ENCODE assay signal across 23 mouse cellular contexts in the genomic region with DNA sequence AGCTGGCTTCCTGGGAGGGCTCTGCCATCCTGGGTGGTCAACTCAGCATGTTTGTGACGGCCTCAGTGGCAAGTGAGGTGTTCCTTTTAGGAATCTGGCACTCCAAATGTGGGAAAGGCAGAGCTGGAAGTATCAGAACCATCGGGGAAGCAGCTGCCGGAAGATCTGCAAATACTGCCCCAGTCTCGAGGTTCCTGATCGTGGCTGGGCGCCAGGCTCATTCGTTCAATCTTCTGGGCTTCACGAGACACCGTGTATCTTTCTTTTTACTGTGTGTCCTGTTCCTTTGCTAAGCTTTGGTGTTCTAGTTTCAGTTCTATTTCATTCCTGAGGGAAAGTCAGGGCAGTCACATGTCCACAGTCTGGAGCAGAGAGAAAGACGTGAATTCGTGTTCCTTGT. TPM values are rescaled to one million over a fixed set of nuclear protein-coding genes. Genes with fewer than 3 reads are reported as not detected.
A peak's percentile ranks its signal among the peaks of the same experiment; 100 is the strongest.
DNase-seq lines count a peak whose midpoint lies in the region; ATAC-seq and TF ChIP-seq lines count a peak whose summit lies in the region.
"Had no signal": no experiment of that assay in that cellular context is flagged by ENCODE, and none has a peak within 500 bp of the region (broad histone marks: within the 10 kb centered on the region; RNA-seq: fewer than 3 reads in every experiment).

No protein-coding gene starts in this region.

- H3K36me3 ChIP-seq in kidney, embryonic 14.5 days (ENCODE audit: control insufficient read depth, insufficient read depth, low read length) = no peaks in the 10 kb centered on the region
- H3K36me3 ChIP-seq in lung, postnatal 0 days (ENCODE audit: insufficient read depth, low read length) = no peaks in the 10 kb centered on the region
- H3K36me3 ChIP-seq: embryonic facial prominence, embryonic 15.5 days; forebrain, embryonic 10.5 days; heart, embryonic 10.5 days; hindbrain, embryonic 13.5 days had no signal

- TF ChIP-seq EP300 in lung, postnatal 0 days (IDR thresholded peaks at IDR 0.05) = no peak

- no peak for DNase-seq in frontal cortex, adult 2 months (ENCODE audit: extremely low spot score in 1 of 2, low spot score in 1 of 2)
- peak; percentile 30 for DNase-seq in kidney, postnatal 10 days
- DNase-seq in lung, postnatal 10 days = peak; percentile 15
- DNase-seq in lung, postnatal 0 days (ENCODE audit: low spot score) = no peak
- DNase-seq in brain, adult 2 months (ENCODE audit: low read depth, low spot score) = peak; percentile 12
- no peak for DNase-seq in left cerebral cortex, adult 11 months (ENCODE audit: low spot score)
- DNase-seq: adrenal gland, postnatal 14 days; cerebellum, adult 2 months; embryo, embryonic 11 days; heart, adult 18-20 months; heart, postnatal 10 days had no signal

- no peak overlapping the region for H3K4me3 ChIP-seq in kidney, embryonic 14.5 days (ENCODE audit: low read length)
- no peak overlapping the region for H3K4me3 ChIP-seq in lung, postnatal 0 days (ENCODE audit: low read depth, low read length)
- H3K4me3 ChIP-seq: embryonic facial prominence, embryonic 15.5 days; erythroblast, embryonic 14.5 days; forebrain, embryonic 10.5 days; heart, embryonic 10.5 days; hindbrain, embryonic 13.5 days had no signal

- no peak overlapping the region for H3K9ac ChIP-seq in kidney, embryonic 14.5 days (ENCODE audit: low read depth, low read length)
- no peak overlapping the region for H3K9ac ChIP-seq in lung, postnatal 0 days (replicated peaks; ENCODE audit: low read depth)
- H3K9ac ChIP-seq: embryonic facial prominence, embryonic 15.5 days; hindbrain, embryonic 13.5 days had no signal

- ATAC-seq in frontal cortex, adult (ENCODE audit: low TSS enrichment) = peak; percentile 35; the same call in 1 of the 2 replicates
- ATAC-seq in kidney, embryonic 14.5 days (ENCODE audit: low FRiP score, low TSS enrichment) = no peak
- no peak for ATAC-seq in lung, postnatal 0 days
- ATAC-seq: activated CD4-positive, CD25-positive, alpha-beta regulatory T cell, adult 4 months; forebrain, embryonic 14.5 days; hindbrain, postnatal 0 days; Patski had no signal

- peaks cover 5% of the 10 kb centered on the region; the same call in 1 of the 2 replicates for H3K4me1 ChIP-seq in kidney, embryonic 14.5 days (ENCODE audit: control insufficient read depth, insufficient read depth, low read length)
- H3K4me1 ChIP-seq in lung, postnatal 0 days (ENCODE audit: insufficient read depth, low read depth, low read length) = peaks cover 15% of the 10 kb centered on the region

- peaks cover 58% of the 10 kb centered on the region for H3K27me3 ChIP-seq in kidney, embryonic 14.5 days (ENCODE audit: control insufficient read depth, insufficient read depth, low read length)
- H3K27me3 ChIP-seq in lung, postnatal 0 days (replicated peaks; ENCODE audit: insufficient read depth, low read length) = peaks cover 40% of the 10 kb centered on the region
- H3K27me3 ChIP-seq: CH12.LX, Patski had no signal

- no peak overlapping the region for H3K27ac ChIP-seq in kidney, embryonic 14.5 days (ENCODE audit: low read depth, low read length)
- H3K27ac ChIP-seq in lung, postnatal 0 days (ENCODE audit: low read length) = no peak overlapping the region
- H3K27ac ChIP-seq: embryonic facial prominence, embryonic 15.5 days; forebrain, embryonic 10.5 days; heart, embryonic 10.5 days; hindbrain, embryonic 13.5 days; hindbrain, postnatal 0 days had no signal

- no peak for TF ChIP-seq CTCF in lung, postnatal 0 days (IDR thresholded peaks at IDR 0.05)

- H3K9me3 ChIP-seq in kidney, embryonic 14.5 days (ENCODE audit: control insufficient read depth, low read length) = no peaks in the 10 kb centered on the region
- no peaks in the 10 kb centered on the region for H3K9me3 ChIP-seq in lung, postnatal 0 days (ENCODE audit: low read length)
- H3K9me3 ChIP-seq: embryonic facial prominence, embryonic 15.5 days; forebrain, embryonic 10.5 days; heart, embryonic 10.5 days; hindbrain, embryonic 13.5 days had no signal

- 76% methylated on average over 11 of the region's 11 CpGs for WGBS in kidney, embryonic 14.5 days
- 36% methylated on average over 11 of the region's 11 CpGs for WGBS in lung, postnatal 0 days

- no peak overlapping the region for H3K4me2 ChIP-seq in kidney, embryonic 14.5 days (replicated peaks; ENCODE audit: low read depth, low read length)
- H3K4me2 ChIP-seq in lung, postnatal 0 days (replicated peaks; ENCODE audit: low read depth, low read length) = no peak overlapping the region
- H3K4me2 ChIP-seq: embryonic facial prominence, embryonic 15.5 days; hindbrain, embryonic 13.5 days had no signal

RNA-seq across cellular contexts. Expression of a gene that starts 3.4 kb away (rescaled TPM):
- 0.27 and 0.44 TPM in 2 replicates for polyA plus RNA-seq in frontal cortex, adult 2 months (2012; rRNA removed)
- polyA plus RNA-seq in kidney, embryonic 14.5 days (2014; fragmentation: Nextera tagmentation; extraction: Ambion mirVana) = 0.24 and 0.46 TPM in 2 replicates
- polyA plus RNA-seq in lung, postnatal 0 days (2015; fragmentation: Nextera tagmentation; extraction: Ambion mirVana) = 0.47 and 0.69 TPM in 2 replicates
- polyA plus RNA-seq: activated CD4-positive, CD25-positive, alpha-beta regulatory T cell, adult 4 months; erythroblast, embryonic 14.5 days; forebrain, embryonic 14.5 days had no signal

RNA-seq across cellular contexts. Expression of a gene that starts 22.5 kb away (rescaled TPM):
- 103 and 109 TPM in 2 replicates for polyA plus RNA-seq in frontal cortex, adult 2 months (2012; rRNA removed)
- polyA plus RNA-seq in kidney, embryonic 14.5 days (2014; fragmentation: Nextera tagmentation; extraction: Ambion mirVana) = 1.1 and 1.3 TPM in 2 replicates
- polyA plus RNA-seq in lung, postnatal 0 days (2015; fragmentation: Nextera tagmentation; extraction: Ambion mirVana) = 1.1 and 1.6 TPM in 2 replicates
- polyA plus RNA-seq: activated CD4-positive, CD25-positive, alpha-beta regulatory T cell, adult 4 months had no signal

Comparison
In these comparisons a context has a peak if more than half of its experiments do, and no peak if none do; other contexts are left out.
1. DNase-seq: peak in kidney, postnatal 10 days (single experiment), lung, postnatal 10 days (single experiment) and brain, adult 2 months (single experiment); none in frontal cortex, adult 2 months (0 of 2), lung, postnatal 0 days (single experiment) and left cerebral cortex, adult 11 months (single experiment).
2. RNA of a gene that starts 22.5 kb away (polyA plus RNA-seq): 103 to 109 TPM in frontal cortex, adult 2 months; 1.1 to 1.3 TPM in kidney, embryonic 14.5 days and 1.1 to 1.6 TPM in lung, postnatal 0 days; every median in the first group is over 10 times any median in the second.